Mouse (Mus musculus) left cerebral cortex, postnatal 14 days (tissue): ENCODE results near the gene Cactin. TPM values are rescaled to one million over a fixed set of nuclear protein-coding genes. Genes with fewer than 3 reads are reported as not detected.

Experiments
- DNase-seq, 2 experiments: peaks; one replicate each; pipeline ENCODE4 v3.0.0; 2021 to 2022; ENCODE audit warnings: low spot score in 2 of 2, mixed read lengths in 1 of 2
- intact Hi-C: fragments of 180-260 bp; cut with DNase I; formaldehyde crosslinking; loops from one replicate; pipeline ENCODE4 v1.15.1; 2025
- long read RNA-seq, 2 experiments: library from polyadenylated mRNA; stranded (forward); transcript quantifications; one replicate each; pipeline ENCODE4 v2.0.0; 2021
- total RNA-seq, 2 experiments: library from RNA; stranded (reverse); gene quantifications; 2 replicates each; pipeline ENCODE4 v1.2.3; 2021

Gene Cactin
- total RNA-seq: 10 to 100 TPM; 25.1 to 27.2 TPM
- long read RNA-seq, experiment 1, transcript Cactin-201 (9 exons, 2,715 nt): major isoform, 42 of 51 reads
- long read RNA-seq, experiment 1, partial matches to known transcripts: 5 of 51 reads
- long read RNA-seq, experiment 1, other reads (novel, unspliced or antisense): 4 of 51 reads
- long read RNA-seq, experiment 2, transcript Cactin-201 (9 exons, 2,715 nt): major isoform, 33 of 41 reads
- long read RNA-seq, experiment 2, partial matches to known transcripts: 6 of 41 reads
- long read RNA-seq, experiment 2, other reads (novel, unspliced or antisense): 2 of 41 reads

DNA sequence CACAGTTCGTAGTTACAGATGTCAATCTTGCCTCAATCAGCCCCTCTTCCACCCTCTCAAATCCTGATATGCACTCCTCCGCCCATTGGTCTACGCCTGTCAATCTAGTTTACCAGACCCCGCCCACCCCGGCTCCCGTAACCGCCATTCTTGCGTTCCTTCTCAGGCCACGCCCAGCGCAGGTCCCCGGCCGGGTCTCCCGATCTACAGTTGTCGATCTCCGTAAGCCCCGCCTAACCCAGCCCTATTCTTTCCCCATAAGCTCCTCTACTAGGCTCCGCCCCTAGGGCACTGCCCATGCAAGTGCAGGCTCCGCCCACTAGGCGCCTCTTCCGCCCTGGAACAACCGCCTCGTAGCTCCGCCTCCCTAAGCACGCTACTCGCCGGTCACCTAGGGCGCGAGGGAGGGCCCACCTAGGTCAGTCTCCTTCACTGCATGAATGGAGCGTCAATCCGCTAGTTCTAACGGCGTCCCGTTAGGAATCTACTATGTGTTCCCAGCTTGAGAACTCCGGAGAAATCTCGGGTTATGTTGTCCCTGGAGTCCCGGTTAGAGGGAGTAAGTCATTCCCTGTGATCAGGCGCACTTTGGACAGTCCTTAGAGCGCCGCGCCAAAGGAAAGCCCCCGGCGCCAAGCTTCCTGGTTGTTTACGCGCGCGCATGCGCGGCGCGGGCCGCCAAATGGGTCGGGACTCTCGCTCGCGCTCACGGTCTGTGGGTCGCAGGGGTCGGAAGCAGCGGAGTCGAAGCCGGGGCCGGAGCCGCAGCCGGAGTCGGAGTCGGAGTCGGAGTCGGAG, at the start of gene Cactin:
Cactin (plus strand) TSS at position 554 of the 798 bp plus-strand sequence.
- DNase-seq: peak; percentile 99 to 100
- intact Hi-C loops: no loop called here

GRCm38 (mm10) chr10:81272356-81272755, 48.5 kb upstream of the Cactin start:
- no peak for DNase-seq
- intact Hi-C loops: no loop called here

DNA sequence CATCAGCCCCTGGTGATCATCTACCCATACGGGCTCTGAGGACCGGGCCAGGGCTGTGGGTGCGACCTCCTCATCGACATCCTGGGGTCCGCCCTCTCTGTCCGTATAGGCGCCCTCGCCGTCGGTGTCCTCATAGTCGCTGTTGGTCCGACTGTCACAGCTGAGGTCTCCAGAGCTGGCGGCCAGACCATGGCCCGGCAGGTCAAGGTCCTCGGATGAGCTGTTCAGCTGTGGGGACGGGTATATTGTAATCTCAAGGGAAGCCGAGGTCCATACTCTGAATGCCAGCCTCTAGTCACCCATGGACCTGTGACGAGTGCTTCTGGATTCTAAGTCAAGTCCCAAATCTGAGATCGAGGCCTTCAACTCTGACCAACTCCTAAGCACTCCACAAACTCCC, 47.1 kb upstream of the Cactin start:
- DNase-seq: no peak
- intact Hi-C loops: no loop called here

GRCm38 (mm10) chr10:81277676-81278075, 43.2 kb upstream of the Cactin start:
- intact Hi-C loops: no loop called here
- no peak for DNase-seq

DNA sequence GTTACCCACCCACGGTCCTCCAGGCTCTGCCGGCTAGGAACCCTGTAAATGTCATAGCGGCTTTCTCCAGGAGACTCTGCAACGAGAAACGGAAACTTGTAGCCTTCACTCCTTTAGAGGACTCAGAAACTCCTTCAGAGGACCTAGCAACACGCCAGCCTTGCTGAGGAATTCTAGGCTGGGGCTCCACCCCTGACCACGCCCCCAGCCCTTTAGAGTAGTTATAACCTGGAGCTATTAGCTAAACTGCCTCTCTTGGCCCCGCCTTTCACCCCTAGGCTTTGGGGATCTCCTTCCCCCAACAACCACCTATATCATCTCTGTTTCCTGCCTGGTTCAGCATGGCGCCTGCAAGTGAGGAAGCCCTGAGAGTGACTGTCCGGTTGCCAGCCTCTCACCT, 41.4 kb upstream of the Cactin start:
- intact Hi-C loops: no loop called here
- no peak for DNase-seq

DNA sequence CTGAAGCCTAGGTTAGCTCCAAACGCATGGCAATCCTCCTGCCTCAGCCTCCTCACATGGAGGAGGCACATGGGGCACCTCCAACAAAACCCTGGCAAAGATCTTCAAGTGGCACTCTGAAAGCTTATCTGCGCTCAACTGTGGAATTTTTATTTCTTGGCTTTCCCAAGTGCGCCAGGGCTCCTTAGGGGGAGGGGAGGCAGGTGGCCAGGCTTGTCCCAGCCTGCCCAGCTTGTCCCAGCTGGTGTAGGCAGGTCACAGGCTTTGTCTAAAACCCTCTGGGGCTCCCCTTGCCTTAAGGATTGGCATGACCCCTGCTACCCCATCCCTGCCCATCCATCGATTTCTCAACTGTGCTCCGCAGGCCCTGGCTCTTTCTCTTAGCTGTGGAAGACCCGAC, 36.7 kb upstream of the Cactin start:
- no peak for DNase-seq
- intact Hi-C loops: no loop called here

DNA sequence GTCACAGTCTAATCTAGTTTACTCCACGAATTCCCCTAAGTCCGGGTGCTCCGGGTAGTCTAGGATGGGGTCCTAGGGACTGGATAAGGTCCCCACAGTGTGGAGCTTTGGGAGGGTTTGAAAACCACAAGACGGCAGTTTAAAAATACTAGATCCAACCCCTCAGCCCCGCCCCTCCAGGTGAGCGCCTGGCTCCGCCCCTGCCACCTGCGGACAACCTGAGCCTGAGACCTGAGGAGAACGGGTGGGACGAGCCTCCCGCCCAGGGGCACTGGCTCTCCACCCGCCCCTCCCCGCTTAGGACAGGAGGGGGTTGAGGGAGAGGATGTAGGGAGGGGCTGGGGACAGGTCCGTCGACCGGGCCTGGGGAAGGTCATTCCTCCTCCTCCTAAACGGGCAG, 36.2 kb upstream of the Cactin start:
- DNase-seq: no peak
- intact Hi-C loops: loop anchor here (5.0 kb wide), 2 partner anchors 63 to 168 kb away; no protein-coding TSS in a partner anchor

GRCm38 (mm10) chr10:81285694-81286450, 35.0 kb upstream of the Cactin start:
- intact Hi-C loops: loop anchor here (5.0 kb wide), 2 partner anchors 61 to 166 kb away; no protein-coding TSS in a partner anchor
- peak; percentile 81 to 86 for DNase-seq

DNA sequence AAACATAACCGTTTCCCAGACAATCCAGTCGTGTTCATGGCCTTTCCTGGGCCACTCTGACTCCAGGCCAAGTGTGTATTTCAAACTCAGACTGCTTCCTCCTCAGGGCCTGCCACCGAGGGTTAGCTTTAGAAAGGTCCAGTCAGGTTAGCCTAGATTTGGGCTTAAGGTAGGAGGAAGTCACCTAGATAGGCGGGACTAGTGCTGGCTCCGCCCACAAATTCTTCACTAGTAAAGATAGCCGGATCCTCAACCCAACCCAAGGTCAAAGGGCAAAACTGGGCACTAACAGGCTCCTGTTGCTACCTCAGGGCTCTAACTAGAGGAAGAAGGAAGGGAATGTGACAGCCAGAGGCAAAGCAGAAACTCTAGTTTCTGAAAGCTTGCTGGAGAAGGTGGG, 34.3 kb upstream of the Cactin start:
- no peak for DNase-seq
- intact Hi-C loops: loop anchor here (5.0 kb wide), 2 partner anchors 61 to 166 kb away; no protein-coding TSS in a partner anchor

GRCm38 (mm10) chr10:81287513-81288157, 33.3 kb upstream of the Cactin start:
- no peak for DNase-seq
- intact Hi-C loops: loop anchor here (5.0 kb wide), 2 partner anchors 60 to 165 kb away; no protein-coding TSS in a partner anchor

GRCm38 (mm10) chr10:81288601-81289000, 32.3 kb upstream of the Cactin start:
- intact Hi-C loops: loop anchor here (5.0 kb wide), 2 partner anchors 59 to 164 kb away; no protein-coding TSS in a partner anchor

GRCm38 (mm10) chr10:81289278-81289677, 31.6 kb upstream of the Cactin start:
- peak; percentile 68 to 76 for DNase-seq
- intact Hi-C loops: loop anchor here (5.0 kb wide), 2 partner anchors 58 to 163 kb away; no protein-coding TSS in a partner anchor

More at GRCm38 (mm10) chr10:81288601-81289000, 32.3 kb upstream of the Cactin start:
- no peak for DNase-seq

GRCm38 (mm10) chr10:81289811-81290210, 31.1 kb upstream of the Cactin start:
- intact Hi-C loops: loop anchor here (5.0 kb wide), 2 partner anchors 57 to 162 kb away; no protein-coding TSS in a partner anchor

DNA sequence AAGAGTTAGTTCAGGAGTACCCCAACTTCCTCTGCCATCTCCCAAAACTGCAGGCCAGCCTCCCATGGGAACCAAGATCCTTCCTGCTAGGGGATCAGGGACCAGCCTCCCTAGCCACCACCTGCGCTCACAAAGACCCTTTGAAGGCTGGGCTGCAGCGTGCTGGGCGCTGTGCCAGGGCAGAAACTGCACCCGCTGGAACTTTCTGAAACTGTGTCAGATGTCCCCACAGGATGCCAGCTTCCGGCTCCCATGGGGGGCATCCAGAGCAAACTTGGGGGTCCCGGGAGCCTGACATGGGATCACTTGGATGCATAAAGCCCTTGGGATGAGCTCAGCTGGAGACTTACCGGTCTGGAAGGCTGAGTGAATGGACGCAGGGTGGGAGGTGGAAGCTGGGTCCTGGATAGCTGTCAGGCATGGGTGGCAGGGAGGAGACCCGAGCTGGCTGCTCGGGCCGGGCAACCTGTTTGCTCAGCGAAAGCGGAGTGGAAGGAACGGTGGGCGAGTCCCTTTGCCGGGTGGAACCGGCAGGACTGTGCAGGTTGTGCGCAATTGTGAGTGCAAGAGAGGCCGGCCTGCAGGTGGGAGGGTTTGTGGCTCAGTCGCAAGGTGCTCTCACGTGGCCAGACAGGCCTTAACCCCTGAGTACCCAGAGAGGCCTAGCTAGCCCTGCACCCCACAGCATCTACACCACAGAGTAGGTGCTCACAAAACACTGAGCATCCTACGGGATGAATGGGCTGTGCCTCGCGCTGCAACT, 30.0 kb upstream of the Cactin start:
- no peak for DNase-seq
- intact Hi-C loops: no loop called here

More at GRCm38 (mm10) chr10:81289811-81290210, 31.1 kb upstream of the Cactin start:
- no peak for DNase-seq

GRCm38 (mm10) chr10:81291511-81292104, 29.3 kb upstream of the Cactin start, which contains the start of gene Tjp3:
Tjp3 (minus strand) TSS chr10:81291581.
- DNase-seq: no peak
- intact Hi-C loops: no loop called here

DNA sequence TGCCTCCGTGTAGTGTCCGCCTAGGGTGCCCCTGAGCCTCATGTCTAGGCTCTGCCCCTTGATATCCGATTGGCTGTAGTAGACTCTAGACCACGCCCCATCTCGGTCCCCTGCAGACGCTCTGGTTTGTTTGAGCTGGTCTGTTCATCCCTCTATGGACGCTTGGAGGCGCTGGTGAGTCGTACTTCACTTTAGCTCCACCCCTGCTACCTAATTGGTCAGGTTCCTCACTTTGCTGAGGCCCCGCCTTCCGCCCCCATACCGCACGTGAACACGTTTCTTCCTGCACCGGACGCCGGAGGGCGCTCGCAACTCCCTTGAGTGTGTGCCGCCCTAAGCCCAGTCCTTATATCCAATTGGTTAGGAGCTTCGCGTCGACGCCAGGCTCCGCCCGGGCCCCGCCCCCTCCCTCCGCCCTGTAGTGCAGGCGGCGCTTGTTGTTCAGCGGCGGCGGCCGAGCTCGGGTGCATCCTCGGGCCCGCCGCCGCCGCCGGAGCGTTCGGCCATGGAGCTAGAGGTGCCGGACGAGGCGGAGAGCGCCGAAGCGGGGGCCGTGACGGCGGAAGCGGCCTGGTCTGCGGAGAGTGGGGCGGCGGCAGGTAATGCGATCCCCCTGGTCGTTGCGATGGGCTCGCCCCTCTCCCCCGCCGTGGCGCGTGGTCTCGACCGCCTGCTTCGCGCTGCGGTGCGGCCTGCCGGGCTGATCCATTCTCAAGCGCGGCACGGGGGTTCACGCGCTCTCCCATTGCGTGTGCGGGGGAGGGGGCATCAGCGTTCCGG, 28.2 kb upstream of the Cactin start, which contains the start of gene Pip5k1c:
Pip5k1c (plus strand) TSS at position 410 of the 780 bp plus-strand sequence.
- peak; percentile 100 for DNase-seq
- intact Hi-C loops: no loop called here
